Mouse (Mus musculus) kidney, postnatal 14 days (tissue): Measurements from ENCODE around the gene Atp5h.
A peak's percentile ranks its signal among the peaks of the same experiment; 100 is the strongest.
"Not testable (repeated sequence)": the region's sequence is repeated elsewhere in the genome, so short reads cannot be mapped to it uniquely, and the experiment has no call there.

ENCODE experiments used
- DNase-seq: peaks from one replicate; pipeline ENCODE4 v3.0.0; 2022; ENCODE audit warnings: mixed read lengths

The Atp5h gene

GRCm38 (mm10) chr11:115393721-115394325, 25.9 kb downstream of the Atp5h start:
- DNase-seq, result no peak

GRCm38 (mm10) chr11:115391358-115391757, 28.4 kb downstream of the Atp5h start:
- no peak for DNase-seq

- not testable (repeated sequence) for DNase-seq
These were observed 32.9 kb downstream of the Atp5h start for GRCm38 (mm10) chr11:115386859-115387258.

- peak; percentile 54 for DNase-seq
These were observed 35.2 kb downstream of the Atp5h start for GRCm38 (mm10) chr11:115384587-115384986.

- DNase-seq, result peak; percentile 49
These were observed 35.9 kb downstream of the Atp5h start for GRCm38 (mm10) chr11:115383701-115384474.

GRCm38 (mm10) chr11:115382891-115383290, 36.9 kb downstream of the Atp5h start:
- no peak for DNase-seq

- DNase-seq, result peak; percentile 95
These were observed 37.8 kb downstream of the Atp5h start, which contains the start of gene Cdr2l for GRCm38 (mm10) chr11:115381743-115382539. Cdr2l (plus strand) TSS chr11:115381916.

- no peak for DNase-seq
These were observed 38.5 kb downstream of the Atp5h start for GRCm38 (mm10) chr11:115381276-115381675.

- DNase-seq, result no peak
These were observed 41.9 kb downstream of the Atp5h start for GRCm38 (mm10) chr11:115377854-115378253.

GRCm38 (mm10) chr11:115377254-115377653, 42.5 kb downstream of the Atp5h start:
- no peak for DNase-seq

GRCm38 (mm10) chr11:115376722-115377121, 43.0 kb downstream of the Atp5h start:
- no peak for DNase-seq

GRCm38 (mm10) chr11:115374695-115375425, 44.9 kb downstream of the Atp5h start:
- DNase-seq, result no peak

- DNase-seq, result peak; percentile 70
These were observed 45.7 kb downstream of the Atp5h start for GRCm38 (mm10) chr11:115373805-115374694.

- DNase-seq, result no peak
These were observed 47.0 kb downstream of the Atp5h start for GRCm38 (mm10) chr11:115372737-115373136.

- DNase-seq, result no peak
These were observed 47.7 kb downstream of the Atp5h start for GRCm38 (mm10) chr11:115372015-115372414.

GRCm38 (mm10) chr11:115371354-115371753, 48.4 kb downstream of the Atp5h start:
- no peak for DNase-seq

- DNase-seq, result no peak
These were observed 49.4 kb downstream of the Atp5h start for GRCm38 (mm10) chr11:115370368-115370767.

- peak; percentile 89 for DNase-seq
These were observed 52.3 kb downstream of the Atp5h start, which contains the start of gene Hid1 for GRCm38 (mm10) chr11:115367395-115367944. Hid1 (minus strand) TSS chr11:115367756.

- no peak for DNase-seq
These were observed 52.9 kb downstream of the Atp5h start for GRCm38 (mm10) chr11:115366706-115367394.

- DNase-seq, result no peak
These were observed 53.6 kb downstream of the Atp5h start for GRCm38 (mm10) chr11:115366039-115366705.
